Mouse (Mus musculus) gastrocnemius, postnatal 4 days (tissue): ENCODE measurements around the gene Eepd1. TPM values are rescaled to one million over a fixed set of nuclear protein-coding genes. Genes with fewer than 3 reads are reported as not detected.

Experiments
- DNase-seq, 2 experiments: peaks; one replicate each; pipeline ENCODE4 v3.0.0; 2021 to 2022; ENCODE audit warnings: low spot score in 2 of 2, mixed read lengths in 2 of 2
- total RNA-seq, 2 experiments: library from RNA; stranded (reverse); gene quantifications; 2 replicates each; pipeline ENCODE4 v1.2.3; 2021

Gene Eepd1
- total RNA-seq, 2 experiments from 2014 or later = 33.1 to 35.5 TPM

DNA sequence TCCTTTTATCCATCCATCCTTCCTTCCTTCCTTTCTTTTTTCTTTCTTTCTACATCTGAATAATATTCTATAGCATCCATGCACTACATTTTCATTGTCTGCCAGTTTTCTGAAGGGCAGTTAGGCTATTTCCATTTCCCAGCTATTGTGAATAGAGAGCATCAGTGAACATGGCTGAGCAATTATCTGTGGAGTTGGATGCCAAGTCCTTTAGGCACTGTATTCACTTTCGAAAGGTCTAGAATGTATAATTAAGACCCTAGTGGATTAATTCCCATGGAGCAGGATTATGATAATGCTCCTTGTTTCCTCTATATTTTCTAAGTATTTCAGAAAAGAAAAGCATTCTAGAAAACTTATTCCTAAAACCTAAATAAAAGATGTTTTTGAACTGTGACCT, 50.3 kb downstream of the Eepd1 start:
- no peak for DNase-seq

GRCm38 (mm10) chr9:25532105-25532504, 50.8 kb downstream of the Eepd1 start:
- DNase-seq = no peak

DNA sequence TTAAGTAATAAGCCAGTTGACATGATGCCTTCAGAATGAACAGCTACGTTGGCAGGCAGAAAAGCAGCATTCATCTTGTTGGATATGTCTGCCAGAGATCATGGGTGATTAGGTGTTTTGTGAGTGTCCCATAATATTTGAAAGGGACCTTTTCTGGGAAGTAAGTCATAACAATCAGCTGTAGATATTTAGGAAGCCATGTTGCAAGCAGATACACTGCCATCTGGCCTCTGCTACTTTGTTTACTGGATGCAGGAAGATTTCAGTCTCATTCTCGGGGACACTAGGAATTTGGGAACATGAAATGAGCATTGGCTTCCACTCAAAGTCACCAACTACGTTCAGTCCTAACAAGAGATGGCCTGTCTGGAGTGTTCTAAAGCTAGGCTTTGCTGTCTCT, 54.1 kb downstream of the Eepd1 start:
- DNase-seq = no peak

- no peak for DNase-seq
These were observed 58.1 kb downstream of the Eepd1 start for GRCm38 (mm10) chr9:25539461-25539860.

GRCm38 (mm10) chr9:25541355-25541754, 60.0 kb downstream of the Eepd1 start:
- no peak for DNase-seq

DNA sequence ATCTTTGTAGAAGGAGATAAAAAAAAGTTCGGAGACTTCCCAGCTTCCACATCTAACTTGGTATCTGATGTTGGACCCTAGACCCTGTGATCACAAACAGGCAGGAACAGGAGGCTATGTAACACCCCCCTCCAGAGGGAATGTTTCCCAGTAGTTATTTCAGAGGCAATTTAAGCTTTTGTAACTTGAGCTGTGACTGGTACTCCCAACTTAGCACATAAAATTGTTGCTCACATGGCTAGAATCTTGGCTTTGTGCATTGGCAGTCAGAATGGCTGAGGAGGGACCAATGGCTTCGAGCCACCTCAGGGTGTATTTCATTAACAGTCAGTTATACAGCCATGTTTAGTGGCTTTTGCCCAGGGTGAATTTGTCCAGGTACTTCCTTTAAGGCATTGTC, 63.9 kb downstream of the Eepd1 start:
- DNase-seq = peak in 1 of 2 experiments; percentile 36

GRCm38 (mm10) chr9:25549130-25550060, 68.0 kb downstream of the Eepd1 start:
- no peak for DNase-seq

GRCm38 (mm10) chr9:25550196-25550595, 68.8 kb downstream of the Eepd1 start:
- DNase-seq = no peak

DNA sequence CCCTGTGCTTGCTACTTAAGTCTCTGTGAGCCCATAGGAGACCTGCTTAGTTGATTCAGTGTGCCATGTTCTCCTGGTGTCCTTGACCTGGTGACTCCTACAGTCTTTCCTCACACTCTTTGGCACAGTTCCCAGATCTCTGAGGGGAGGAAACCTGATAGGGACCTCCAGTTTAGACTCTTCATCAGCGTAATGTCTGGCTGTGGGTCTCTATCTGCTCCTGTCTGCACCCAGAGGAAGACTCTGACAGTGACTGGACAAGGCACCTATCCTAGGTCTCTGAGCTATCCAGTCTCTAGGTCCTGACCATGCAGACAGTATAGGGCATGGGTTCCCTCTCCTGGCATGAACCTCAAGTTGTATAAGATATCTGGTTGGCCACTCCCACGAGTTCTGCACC, 71.2 kb downstream of the Eepd1 start:
- DNase-seq = no peak

- DNase-seq = no peak
These were observed 73.0 kb downstream of the Eepd1 start for GRCm38 (mm10) chr9:25554246-25554803.

- no peak for DNase-seq
These were observed 73.9 kb downstream of the Eepd1 start for GRCm38 (mm10) chr9:25555261-25555660.

GRCm38 (mm10) chr9:25556008-25556407, 74.7 kb downstream of the Eepd1 start:
- DNase-seq = no peak

- no peak for DNase-seq
These were observed 76.0 kb downstream of the Eepd1 start for GRCm38 (mm10) chr9:25557378-25557777.

- no peak for DNase-seq
These were observed 77.5 kb downstream of the Eepd1 start for GRCm38 (mm10) chr9:25558834-25559233.

DNA sequence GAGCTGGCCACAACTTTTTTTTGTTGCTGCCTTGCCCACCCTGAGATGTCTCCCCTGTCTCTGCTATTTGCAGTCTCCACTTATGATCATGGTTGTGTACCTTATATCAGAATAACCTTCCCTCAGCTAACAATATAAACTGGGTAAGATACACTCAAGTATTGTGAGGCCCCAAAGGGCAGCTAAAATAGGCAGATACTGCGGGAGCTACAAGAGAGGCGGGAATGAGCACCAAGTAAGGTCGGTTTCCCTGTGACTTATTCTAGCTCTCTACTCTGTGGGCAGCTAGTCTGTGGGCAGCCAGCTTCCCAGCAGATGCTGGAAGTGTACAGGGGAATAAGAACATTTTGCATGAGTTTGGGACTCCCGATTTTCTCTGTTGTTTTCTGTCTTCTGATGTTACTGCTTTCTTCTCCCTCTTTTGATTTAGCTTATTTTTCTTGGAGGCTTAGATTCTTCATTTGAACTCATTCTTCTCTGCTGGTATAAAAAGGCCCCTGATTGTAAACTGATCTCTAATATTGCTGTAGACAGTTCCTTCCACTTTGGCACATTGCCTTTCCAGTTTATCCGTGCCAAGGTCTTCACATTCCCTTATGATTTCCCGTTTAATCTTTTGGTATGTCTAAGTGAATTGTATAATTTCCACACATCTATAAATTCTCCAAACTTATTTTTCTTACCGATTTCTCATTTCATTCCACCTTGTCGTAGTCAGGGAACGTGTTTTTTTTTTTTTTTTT, 78.8 kb downstream of the Eepd1 start:
- DNase-seq = no peak

DNA sequence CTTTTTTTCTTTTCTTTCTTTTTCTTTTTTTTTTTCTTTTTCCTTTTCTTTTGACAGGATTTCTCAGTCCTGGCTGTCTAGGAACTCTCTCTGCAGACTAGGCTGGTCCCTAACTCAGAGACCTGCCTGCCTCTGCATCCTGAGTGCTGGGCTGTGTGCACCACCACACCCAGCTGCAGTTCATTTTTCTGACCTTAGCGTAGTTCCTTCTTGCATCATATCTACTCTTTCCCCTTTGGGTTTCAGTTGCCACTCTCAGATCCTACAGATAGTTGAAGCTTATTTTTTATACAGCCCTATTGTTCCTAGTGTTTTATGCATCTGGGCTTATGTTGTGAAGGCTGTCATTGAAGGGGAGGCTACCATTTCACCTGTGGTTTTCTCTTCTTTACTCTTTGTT, 79.8 kb downstream of the Eepd1 start:
- no peak for DNase-seq

- no peak for DNase-seq
These were observed 82.5 kb downstream of the Eepd1 start for GRCm38 (mm10) chr9:25563806-25564205.

- DNase-seq = no peak
These were observed 85.7 kb downstream of the Eepd1 start for GRCm38 (mm10) chr9:25567071-25567470.

GRCm38 (mm10) chr9:25568783-25569182, 87.4 kb downstream of the Eepd1 start:
- no peak for DNase-seq

DNA sequence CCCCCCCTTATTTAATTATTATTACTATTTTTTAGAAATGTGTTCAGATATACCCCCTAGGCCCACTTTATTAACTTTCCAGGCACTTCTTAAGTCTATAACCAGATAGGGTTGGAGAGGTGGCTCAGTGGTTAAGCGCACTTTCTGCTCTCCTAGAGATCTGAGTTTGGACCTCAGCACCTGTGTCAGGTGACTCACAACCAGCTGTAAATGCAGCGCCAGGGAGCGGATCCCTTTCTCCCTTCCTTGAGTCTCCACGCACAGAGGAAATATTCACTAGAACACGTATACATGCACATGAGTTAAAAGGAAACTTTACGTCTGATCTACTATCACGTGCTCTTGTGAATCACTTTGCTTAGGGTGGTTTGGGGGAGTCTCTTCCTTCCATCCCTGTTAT, 88.7 kb downstream of the Eepd1 start:
- no peak for DNase-seq

DNA sequence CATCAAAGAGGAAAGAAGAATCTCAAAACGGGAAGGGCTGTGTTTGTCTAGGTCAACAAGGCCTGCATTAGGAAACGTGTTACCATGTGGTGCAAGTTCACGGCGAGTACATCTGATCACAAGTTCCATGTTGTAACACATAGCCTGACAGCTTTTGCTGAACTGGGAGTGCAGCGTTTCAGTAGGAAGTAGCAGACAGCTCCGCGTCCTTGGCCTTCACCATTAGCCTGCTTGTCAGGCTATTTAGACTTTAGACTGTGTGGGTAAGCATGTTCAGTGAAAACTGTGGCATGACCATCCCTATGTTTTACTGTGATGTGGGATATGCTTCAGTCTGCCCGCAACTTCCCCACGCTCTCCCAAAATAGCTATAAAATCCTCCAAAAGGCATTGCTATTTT, 89.1 kb downstream of the Eepd1 start:
- no peak for DNase-seq

- DNase-seq = no peak
These were observed 90.0 kb downstream of the Eepd1 start for GRCm38 (mm10) chr9:25571381-25571780.
